Mouse (Mus musculus) erythroblast, embryonic 14.5 days (primary cell): ENCODE measurements around the gene Cdc42bpa.

Experiments used
- GATA1 ChIP-seq: IDR thresholded peaks from 2 replicates; pipeline ENCODE4 v1.6.1; 2012; ENCODE audit warnings: low read length, inconsistent platforms, mixed read lengths
- TAL1 ChIP-seq: IDR thresholded peaks from 3 replicates; pipeline ENCODE4 v1.6.1; 2012; ENCODE audit warnings: low read length, inconsistent platforms, mixed read lengths

- no peak for TF ChIP-seq GATA1
- TF ChIP-seq TAL1: no peak
Measured at GRCm38 (mm10) chr1:180116525-180116924, 156.3 kb downstream of the Cdc42bpa start.
